Mouse (Mus musculus) retina, adult 2 months (tissue): ENCODE measurements around the gene Dis3l2.

Experiments used
- DNase-seq: peaks from one replicate; pipeline ENCODE4 v3.0.0-alpha.2; 2012; ENCODE audit warnings: low read depth, low spot score

Dis3l2 gene

GRCm38 (mm10) chr1:86703300-86703964 lies at the start of gene Dis3l2:
Gene Dis3l2, plus strand, starts transcription at chr1:86703808.
- DNase-seq: peak; percentile 69

DNA sequence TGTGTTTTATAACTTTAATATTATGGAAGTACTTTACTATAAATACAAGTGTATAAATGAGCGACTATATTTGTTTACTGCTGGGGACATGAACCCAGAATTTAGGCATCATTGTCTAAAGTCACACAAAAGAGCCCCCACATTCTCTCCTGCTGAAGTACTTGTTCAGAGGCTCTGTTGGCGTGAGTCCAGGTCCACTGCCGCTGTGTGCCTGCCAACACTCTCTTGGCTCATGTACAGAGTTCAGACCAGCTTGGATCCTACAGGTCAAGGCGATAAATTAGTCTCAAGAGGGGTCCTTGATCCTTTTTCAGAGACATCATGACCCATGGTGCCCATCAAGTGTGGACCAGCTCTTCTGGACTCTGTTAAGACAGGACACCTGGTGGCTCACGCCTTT lies 46.5 kb upstream of the Dis3l2 start:
- DNase-seq: no peak

DNA sequence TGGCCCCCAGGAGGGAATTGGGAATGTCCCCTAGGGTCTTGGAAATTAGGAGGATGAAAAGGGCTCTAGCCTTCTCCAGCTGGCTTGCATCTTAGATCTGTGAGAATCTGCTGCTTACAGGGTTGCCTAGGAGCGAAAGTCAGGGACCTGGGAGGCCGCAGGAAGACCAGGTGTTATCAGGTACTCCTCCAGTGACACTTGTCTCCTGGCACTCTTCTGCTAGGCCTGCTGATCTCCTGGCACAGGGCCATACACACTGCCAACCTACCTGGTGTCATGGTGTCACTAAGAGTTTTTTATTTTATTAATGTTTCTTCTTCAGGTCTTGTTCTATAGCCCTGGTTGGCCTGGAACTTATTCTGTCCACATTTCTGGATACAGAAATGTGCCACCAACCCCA lies 38.5 kb upstream of the Dis3l2 start:
- DNase-seq: no peak

DNA sequence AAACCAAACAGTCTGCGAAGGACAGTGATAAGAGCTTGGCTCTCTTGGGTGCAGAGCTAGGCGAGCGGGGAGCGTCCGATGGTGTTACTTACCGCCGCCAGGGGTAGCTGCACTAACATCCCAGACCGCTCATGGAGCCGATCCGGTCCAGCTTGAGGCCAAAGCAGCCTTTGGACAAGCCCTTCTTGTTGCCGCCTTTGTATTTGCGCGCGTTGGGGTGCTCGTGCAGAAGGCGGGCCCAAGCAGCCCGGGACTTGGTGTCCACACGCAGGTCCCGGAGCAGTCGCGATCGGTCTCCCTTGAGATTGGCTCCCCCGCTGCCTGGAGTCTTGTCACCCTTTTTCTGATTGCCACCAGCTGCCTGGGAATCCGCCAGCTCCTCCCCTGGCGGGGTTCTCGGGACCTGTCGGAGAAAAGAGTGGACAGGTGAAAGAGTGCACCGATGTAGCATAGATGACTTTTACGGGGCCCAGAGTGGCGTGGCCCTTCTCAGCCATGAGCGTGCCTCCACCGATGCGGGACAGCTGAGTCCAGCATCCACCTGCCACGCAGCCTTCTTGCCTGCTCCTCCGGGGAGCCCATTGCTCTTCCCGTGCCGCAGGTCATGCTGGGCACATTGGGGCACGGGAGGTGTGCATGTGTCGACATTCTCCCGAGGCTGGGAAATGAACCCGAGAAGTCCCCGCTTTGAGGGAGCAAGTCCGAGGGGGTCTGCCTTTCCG lies 33.9 kb upstream of the Dis3l2 start:
- peak; percentile 18 for DNase-seq

GRCm38 (mm10) chr1:86670279-86671038 lies 33.1 kb upstream of the Dis3l2 start, which contains the start of gene Nppc:
Gene Nppc, minus strand, starts transcription at chr1:86670571.
- peak; percentile 20 for DNase-seq

DNA sequence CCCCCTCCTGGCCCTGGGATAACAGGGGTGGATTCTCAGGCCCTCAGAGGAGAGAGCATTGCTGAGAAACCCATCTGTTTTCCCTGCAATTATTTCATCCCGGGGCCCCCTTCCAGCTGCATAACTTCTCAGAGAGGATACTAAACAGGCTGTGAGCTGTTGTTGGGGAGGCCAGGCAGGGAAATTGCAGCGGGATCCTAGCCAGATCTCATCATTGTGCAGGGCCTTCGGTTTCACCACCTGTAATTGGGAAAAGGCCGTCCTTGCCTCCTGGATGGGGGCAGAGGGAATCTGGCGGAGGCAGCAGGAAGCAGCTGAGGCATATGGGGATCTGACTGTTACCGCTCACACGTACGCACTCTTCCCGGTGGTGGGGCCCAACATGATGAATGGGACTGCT lies 29.2 kb upstream of the Dis3l2 start:
- DNase-seq: no peak

- no peak for DNase-seq
These were observed 28.5 kb upstream of the Dis3l2 start for GRCm38 (mm10) chr1:86675126-86675525.

GRCm38 (mm10) chr1:86677624-86678023 lies 26.0 kb upstream of the Dis3l2 start:
- no peak for DNase-seq

DNA sequence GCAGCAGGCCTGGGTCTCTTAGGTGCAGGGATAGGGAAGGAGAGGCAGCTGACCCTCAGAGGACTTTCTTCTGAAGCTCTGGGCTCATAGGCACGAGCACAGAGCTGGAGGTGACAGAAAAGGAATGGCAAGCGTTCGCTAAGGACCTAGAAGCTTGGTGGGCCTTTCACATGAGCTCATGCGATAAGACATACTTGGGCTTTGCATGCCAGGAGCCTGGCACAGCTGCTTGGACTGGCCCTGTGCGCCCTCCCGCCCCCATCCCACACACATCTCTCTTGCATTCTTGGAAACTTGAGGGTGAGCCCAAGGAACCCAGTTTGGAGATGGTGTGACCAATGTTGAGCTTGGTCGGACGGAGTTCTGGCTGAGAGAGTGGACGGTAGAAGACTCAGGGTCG lies 24.9 kb upstream of the Dis3l2 start:
- no peak for DNase-seq

GRCm38 (mm10) chr1:86687236-86687635 lies 16.4 kb upstream of the Dis3l2 start:
- no peak for DNase-seq

DNA sequence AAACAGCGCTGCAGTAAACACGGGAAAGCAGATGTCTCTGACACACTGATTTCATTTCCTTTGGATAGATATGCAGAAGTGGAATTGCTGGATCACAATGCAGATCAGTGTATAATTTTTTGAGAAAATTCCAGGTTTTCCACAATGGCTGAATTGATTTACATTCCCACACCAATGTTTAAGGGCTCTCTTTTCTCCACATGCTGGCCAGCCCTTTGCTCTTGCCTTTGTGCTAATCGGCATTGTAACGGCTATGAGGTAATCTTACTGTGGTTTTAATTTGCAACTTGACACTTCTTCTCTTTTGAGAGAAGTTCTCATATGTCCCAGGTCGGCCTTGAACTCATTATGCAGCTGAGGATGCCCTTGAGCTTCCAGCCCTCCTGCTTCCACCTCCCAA lies 12.6 kb upstream of the Dis3l2 start:
- DNase-seq: no peak

- DNase-seq: no peak
These were observed 6.7 kb upstream of the Dis3l2 start for GRCm38 (mm10) chr1:86696948-86697347.

DNA sequence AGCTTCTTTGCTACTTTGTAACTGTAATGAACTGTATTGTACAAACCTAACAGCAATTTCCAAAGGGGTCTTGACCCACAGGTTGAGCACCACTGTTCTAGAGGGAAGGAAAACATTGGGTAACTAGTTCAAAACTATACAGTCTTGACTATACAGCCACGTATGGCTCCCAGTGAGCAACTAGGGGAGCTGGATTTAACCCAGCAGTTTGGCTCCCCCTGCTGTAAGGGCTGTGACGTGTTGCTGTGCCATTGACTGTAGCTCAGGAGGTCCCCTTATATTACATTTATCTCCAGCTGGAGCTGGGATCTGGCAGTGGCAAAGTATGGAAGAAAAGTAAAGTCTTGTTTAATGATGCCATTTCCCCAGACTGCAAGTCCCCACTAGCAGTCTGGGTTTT lies 4.9 kb upstream of the Dis3l2 start:
- no peak for DNase-seq

DNA sequence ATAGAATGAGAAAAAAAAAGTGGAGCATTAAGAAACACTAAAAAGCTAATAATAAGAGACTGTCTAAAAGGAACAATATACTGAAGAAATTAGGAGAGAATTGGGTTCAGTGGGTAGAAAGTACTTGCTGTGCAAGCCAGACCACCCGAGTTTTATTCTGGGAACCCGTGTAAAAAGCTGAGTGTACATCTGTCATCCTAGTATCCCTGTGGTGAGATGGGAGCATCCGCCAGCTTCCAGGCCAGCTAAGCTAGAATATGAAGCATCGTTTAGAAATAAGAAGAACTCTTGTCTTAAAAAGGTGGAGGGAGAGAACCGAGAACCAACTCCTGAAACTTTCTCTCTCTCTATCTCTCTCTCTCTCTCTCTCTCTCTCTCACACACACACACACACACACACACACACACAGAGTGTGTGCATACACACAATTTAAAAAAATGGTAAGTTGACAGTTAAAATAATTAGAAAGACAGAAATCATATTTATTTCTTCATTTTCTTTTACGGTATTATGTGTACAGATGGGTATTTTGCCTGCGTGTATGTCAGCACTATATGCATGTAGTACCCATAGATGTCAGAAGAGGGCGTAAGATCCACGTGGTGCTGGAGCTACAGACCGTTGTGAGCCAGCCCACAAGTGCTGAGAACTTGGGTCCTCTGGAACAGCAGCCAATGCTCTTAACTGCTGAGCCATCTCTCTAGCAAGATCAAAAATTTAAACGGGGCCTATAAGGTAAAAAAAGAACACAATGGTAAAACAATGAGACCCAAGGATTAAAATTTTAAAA lies 4.1 kb upstream of the Dis3l2 start:
- DNase-seq: no peak

DNA sequence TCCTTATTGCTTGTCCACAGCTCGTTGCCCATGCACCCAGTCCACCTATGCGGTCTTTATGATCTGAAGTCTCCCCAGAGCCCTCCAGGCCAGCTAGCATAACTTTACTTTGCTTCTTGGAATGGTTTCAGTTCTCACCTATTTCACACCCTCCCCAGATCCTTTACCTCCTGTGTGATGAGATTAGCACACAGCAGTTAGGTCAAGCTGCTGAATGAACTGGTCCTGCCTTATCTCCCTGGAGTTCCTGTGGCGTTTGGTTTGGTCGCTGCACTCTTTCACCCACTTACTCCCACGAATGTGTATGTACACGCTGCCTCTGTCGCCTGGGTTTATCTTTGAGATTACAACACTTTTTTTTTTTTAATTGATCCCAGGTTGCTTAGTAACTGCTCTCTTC lies 3.2 kb upstream of the Dis3l2 start:
- DNase-seq: no peak

- DNase-seq: peak; percentile 22
These were observed 338 bp downstream of the Dis3l2 start for GRCm38 (mm10) chr1:86703965-86704326.

DNA sequence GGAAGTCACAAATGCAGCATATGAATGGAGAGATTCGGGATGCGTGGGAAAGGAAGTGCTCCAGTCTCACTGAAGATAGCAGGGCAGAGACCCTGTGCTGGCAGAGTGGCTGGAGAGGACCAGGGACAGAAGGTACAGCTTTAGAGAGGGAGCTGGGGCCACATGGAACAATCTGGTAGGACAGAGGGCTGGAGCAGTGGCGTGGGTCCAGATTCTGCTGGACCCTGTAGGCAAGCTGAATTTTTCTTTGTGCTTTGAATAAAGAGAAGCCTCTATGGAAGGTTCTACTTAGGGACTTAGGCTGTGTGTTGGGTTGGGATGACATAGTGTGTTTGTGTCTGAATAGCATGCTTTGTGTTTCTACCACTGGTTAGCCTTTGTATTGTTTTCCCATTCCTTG lies 1.9 kb downstream of the Dis3l2 start:
- no peak for DNase-seq

GRCm38 (mm10) chr1:86709546-86709945 lies 5.9 kb downstream of the Dis3l2 start:
- DNase-seq: no peak

DNA sequence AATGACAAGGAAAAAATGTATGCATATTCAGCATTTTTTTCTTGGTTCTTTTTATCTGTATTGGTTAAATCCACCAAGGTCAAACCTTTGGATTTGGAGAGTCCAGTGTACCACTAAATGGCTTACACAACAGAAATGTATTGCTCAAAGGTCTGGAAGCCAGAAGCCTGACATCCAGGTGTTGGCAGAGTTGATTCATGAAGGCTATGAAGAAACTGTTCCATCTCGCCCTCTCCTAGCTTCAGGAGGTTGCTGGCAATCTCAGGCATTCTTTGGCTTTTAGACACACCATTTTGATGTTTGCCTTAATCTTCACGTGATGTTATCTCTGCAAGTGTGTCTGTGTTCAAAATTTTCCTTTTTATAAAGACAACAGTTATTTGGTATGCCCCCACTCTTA lies 8.4 kb downstream of the Dis3l2 start:
- no peak for DNase-seq

DNA sequence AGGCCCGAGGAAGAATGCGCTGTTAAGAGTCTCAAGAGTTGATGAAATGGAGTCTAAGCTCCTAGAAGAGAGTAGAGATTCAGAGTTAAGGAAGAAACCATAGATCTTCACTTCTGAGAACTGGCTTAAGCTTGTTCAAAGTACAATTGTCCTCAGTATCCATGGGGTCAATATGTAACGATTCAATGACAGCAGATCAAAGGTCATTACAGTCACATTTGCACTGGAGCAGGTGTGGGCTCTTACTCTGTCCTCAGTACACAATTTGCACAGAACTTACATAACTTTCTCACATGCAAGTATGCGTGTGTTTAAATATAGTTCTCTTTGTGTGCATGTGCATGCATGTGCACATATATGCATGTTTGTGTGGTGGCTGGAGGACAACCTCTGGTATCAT lies 9.4 kb downstream of the Dis3l2 start:
- no peak for DNase-seq

- no peak for DNase-seq
These were observed 14.6 kb downstream of the Dis3l2 start for GRCm38 (mm10) chr1:86718190-86718589.

- no peak for DNase-seq
These were observed 15.8 kb downstream of the Dis3l2 start for GRCm38 (mm10) chr1:86719391-86719790.
